Mouse (Mus musculus) cerebellum, postnatal 10 days (tissue): ENCODE measurements around the gene Cyp2d22.
"Not testable (repeated sequence)": the region's sequence is repeated elsewhere in the genome, so short reads cannot be mapped to it uniquely, and the experiment has no call there.

ENCODE experiments used
- DNase-seq, 2 experiments: peaks; one replicate each; pipeline ENCODE4 v3.0.0; 2021; ENCODE audit warnings: mixed read lengths in 2 of 2

Cyp2d22 gene

DNA sequence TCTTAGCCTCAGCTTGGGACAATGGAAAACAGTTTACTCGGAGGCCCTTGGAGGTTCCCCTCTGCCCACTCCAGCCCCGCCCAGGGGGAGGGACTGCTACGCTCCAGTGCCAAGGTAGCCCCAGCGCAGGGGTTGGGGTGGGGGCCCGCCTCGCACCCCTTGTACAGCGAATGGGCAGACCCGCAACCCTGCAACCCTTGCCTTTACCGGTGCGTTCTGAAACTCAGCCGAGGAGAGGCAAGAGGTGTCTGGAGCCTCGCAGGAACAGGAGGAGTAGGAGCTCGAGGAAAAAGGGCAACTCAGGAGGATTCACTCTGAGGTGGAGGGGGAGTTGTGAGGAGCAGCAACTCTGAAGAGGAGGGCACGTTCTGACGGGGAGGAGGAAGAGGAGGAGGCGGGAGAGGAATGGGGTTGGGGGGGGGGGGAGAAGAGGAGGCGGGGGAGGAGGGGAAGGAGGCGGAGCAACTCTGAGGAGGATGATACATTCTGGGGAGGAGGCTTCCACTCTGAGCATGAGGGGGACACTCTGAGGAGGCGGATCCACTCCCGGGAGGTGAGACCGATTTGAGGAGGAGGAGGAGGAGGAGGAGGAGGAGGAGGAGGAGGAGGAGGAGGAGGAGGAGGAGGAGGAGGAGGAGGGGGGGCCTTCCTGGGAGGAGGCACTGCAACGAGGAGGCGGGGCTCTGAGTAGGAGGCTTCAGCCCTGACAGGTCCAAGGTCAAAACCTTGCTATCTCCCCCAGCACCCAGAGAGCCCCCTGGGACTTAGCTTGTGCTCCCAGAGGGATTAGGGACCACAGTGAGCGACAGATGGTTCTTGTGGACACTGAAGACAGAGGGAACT lies at the start of gene Cyp2d22:
Cyp2d22 (minus strand) TSS at position 390 of the 843 bp plus-strand sequence.
- DNase-seq: peak; percentile 50 to 60

- no peak for DNase-seq
These were observed 43.4 kb upstream of the Cyp2d22 start for GRCm38 (mm10) chr15:82423471-82423870.

DNA sequence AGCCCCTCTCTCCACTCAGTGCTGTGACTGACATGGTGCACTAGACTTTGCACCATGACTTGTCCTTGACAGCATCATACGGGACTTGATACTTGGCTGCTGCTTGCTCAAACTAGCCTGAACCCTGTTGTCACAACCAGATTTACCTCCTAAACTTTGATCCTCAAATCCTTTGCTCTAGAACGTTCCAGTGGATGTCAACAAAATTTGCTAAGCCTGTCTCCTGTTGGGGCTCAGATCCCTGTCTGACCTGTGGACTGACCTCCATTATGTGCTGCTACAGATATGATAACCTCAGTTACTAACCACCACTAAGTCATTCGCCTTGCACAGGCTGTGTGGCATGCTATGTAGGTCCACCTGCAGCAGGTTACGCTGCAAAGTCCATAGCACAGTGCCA lies 42.9 kb upstream of the Cyp2d22 start:
- DNase-seq: no peak

DNA sequence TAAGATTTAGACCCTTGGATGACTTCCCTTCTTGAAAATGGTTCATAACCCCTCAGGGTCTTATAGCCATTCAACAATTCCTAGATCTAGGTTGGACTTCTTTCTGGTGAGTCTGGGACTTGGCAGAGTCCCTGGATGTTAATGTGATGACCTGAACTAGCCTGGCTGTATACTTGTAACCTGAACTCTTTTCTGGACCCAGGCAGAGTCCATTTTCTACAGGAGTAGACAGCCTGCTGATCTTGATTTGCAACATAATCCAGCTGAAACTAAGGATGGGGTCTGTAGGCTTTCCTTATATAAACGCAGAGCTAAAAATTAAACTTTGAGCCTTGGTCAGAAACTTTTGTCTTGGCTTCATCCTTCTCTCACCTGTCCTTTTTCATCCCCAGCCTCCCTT lies 38.6 kb upstream of the Cyp2d22 start:
- DNase-seq: no peak

- DNase-seq: peak; percentile 89 to 91
These were observed 37.0 kb upstream of the Cyp2d22 start for GRCm38 (mm10) chr15:82416797-82417789.

GRCm38 (mm10) chr15:82407536-82407935 lies 27.5 kb upstream of the Cyp2d22 start:
- DNase-seq: no peak

- no peak for DNase-seq
These were observed 26.9 kb upstream of the Cyp2d22 start, which contains the start of gene Cyp2d10 for GRCm38 (mm10) chr15:82406981-82407380. Cyp2d10 (minus strand) TSS chr15:82407195.

DNA sequence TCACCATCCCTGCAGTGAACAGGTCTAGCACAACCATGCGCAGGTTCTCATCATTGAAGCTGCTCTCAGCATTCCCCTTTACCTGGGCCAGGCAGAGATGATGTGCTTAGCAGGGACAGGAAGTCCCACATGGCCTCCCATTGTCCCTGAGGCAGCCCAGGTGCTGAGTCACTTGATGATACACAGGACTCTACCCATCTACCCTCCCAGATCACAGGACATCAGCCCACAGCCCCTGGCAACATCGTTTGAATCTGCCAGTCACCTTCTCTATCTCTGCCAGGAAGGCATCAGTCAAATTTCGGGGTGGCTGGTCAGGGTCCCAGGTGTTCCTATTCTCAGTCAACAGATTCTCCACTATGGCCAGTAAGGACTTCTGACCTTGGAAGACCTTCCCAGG lies 24.1 kb upstream of the Cyp2d22 start:
- no peak for DNase-seq

DNA sequence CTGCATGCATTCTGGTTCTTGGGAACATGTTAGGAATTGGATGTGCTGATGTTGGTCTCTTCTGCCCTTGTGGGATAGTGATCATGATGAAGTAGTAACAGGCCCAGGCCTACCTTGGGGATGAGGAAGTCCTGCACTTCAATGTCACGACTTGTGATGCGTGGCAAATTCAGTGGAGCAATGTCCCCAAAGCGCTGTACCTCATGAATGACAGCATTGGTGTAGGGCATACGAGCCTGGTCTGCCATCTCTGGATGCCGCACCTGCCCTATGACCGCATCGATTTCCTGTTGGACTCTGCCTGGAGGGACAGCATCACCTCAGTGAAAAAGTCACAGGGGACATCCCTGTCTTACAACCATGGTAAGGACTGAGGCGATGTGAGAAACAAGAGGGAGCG lies 23.5 kb upstream of the Cyp2d22 start:
- DNase-seq: no peak

- no peak for DNase-seq
These were observed 22.7 kb upstream of the Cyp2d22 start for GRCm38 (mm10) chr15:82402741-82403140.

DNA sequence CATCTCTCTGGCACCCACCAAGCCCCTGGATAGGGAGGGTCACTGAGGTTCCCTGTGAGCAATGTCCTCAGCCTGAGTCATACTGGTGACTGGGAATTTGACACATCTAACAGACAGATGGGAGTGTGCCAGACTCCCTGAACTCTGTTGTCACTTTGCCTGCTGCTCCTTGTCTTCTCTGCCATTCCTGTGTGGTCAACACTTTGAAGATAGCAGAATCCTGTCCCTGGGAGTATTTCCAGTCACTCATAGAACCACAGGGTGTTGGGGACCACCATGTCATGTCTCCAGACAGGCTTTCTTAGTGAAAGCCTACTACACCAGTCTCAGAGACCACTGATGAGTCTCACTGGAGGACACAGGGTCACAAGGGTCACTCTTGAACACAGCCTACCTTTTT lies 22.0 kb upstream of the Cyp2d22 start:
- DNase-seq: no peak

DNA sequence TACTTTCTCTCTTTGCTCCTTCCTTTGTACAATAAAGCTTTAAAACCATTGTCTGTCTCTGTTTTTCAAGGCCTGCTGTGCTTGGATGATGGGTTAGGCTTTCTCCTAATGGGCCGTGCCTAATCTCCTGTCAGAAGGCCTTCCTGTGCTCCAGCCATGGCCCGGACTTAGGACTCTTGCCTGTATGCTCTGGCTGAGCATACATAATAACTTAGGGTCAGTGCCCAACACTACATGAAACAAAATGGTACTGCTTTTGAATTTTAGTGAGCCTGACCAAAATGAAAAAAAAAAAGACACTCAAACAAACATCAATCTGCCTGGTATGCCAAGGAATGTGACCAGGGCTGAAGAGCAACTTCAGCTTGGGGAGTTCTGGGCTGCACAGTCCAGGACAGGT lies 21.5 kb upstream of the Cyp2d22 start:
- no peak for DNase-seq

- DNase-seq: not testable (repeated sequence)
These were observed 15.9 kb upstream of the Cyp2d22 start for GRCm38 (mm10) chr15:82395955-82396354.

- DNase-seq: not testable (repeated sequence)
These were observed 13.9 kb upstream of the Cyp2d22 start, which contains the start of gene Cyp2d11 for GRCm38 (mm10) chr15:82393922-82394321. Cyp2d11 (minus strand) TSS chr15:82394022.

DNA sequence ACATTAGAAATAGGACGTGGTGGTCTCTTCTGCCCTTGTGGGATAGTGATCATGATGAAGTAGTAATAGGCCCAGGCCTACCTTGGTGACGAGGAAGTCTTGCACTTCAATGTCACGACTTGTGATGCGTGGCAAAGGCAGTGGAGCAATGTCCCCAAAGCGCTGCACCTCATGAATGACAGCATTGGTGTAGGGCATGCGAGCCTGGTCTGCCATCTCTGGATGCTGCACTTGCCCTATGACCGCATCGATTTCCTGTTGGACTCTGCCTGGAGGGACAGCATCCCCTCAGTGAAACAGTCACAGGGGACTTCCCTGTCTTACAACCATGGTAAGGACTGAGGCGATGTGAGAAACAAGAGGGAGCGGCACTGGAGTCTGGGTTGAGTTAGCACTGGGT lies 9.9 kb upstream of the Cyp2d22 start:
- DNase-seq: not testable (repeated sequence)

DNA sequence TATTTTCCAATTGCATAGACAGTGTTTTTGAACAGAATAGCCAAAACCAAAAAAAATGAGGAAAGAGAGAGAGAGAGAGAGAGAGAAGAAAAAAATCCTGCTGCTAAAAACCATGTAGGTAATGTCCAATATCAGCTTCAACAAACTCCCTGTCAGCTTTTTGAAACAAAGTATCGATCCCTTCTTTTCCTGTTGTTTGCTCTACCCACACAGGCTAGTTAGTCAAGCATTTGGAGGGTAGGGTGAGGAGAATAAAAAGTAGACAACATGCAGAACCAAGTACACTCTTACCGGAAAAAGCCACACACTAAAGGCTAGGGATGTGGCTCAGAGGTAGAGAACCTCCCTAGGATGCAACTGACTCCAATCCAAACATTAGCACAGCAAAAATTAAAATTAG lies 5.7 kb upstream of the Cyp2d22 start:
- DNase-seq: no peak

DNA sequence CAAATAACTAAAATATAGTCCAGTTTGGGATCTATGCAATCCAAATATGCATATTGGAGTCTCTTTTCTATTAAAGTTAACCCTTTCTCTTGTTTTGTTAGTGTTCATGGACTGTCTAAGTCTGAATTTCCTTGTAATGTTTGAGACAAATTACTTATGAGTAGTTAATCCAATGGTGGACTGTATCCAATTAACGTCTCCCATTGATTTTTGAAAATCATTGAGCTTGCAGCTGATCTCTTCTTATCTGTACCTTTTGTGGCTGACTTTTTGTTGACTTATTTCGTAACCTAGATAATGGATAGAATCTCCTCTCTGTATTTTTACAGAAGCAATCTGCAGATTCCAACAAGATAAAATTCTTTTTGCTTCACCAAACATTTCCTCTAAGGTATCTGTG lies 2.4 kb upstream of the Cyp2d22 start:
- no peak for DNase-seq

- no peak for DNase-seq
These were observed 628 bp upstream of the Cyp2d22 start for GRCm38 (mm10) chr15:82380714-82381062.

GRCm38 (mm10) chr15:82379511-82379870 lies 569 bp downstream of the Cyp2d22 start:
- no peak for DNase-seq

GRCm38 (mm10) chr15:82378261-82379180 lies 1.5 kb downstream of the Cyp2d22 start:
- no peak for DNase-seq

DNA sequence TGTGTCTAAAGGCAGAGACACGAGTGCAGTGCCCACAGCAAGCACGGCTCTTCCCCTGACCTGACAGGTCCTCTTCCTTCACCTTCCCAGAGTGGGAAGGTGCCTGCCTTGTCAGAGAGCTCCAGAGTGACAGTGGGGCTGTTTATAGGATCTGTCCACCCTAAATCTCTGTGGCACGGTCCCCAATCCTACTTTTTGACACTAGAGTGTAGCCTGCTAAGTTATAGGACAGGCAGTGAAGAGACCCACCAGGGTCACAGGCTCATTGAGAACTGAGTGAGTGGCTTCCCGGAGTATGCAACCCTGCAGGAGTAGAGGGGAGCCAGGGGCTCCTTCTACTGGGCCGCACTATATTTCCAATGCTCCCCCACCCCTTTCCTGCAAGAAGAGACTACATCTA lies 2.4 kb downstream of the Cyp2d22 start:
- DNase-seq: no peak

DNA sequence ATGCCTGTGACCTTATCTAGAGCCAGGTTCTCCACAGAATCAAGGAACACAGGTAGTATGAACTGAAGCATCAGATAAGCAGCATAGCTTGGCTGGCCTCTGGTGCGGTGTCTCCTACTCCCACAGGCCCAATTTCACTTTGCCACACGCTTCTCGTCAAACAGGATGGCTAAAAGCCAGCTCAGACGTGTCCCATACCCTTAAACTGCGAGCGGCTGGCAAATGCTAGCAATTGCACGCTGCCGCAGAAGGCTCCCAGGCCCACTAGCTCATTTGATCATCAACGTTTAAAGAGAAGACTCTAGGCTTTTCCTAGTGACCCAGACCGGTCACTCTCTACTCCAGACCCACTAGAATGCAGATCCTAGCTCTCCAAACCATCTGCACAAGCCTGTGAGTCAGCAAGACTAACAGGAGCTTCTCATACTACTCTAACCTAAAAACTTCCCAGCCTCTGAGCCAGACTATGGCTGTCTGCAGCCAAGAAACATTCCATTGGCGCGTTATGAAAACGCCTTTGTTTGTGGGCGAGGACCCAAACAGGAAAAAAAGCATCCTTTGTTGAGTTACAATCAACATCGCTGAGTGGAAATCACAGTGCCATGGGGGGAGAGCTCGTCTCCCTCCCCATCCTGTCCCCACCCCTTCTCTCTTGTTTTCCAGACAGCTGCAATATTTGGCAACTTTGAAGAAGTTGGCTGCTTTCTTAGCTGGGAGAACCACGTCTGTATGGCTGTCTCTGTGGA lies 3.5 kb downstream of the Cyp2d22 start:
- DNase-seq: peak in 1 of 2 experiments; percentile 41
